Mouse (Mus musculus) testis, adult 2 months (tissue): Measurements from ENCODE around the gene Arl6ip5. TPM values are rescaled to one million over a fixed set of nuclear protein-coding genes. Genes with fewer than 3 reads are reported as not detected.

ENCODE experiments used
- H3K27ac ChIP-seq: fragments of 200-500 bp; 2 replicates; pipeline ENCODE4 v1.5.1; 2012; ENCODE audit warnings: low read depth, low read length; ENCODE audit not compliant: control insufficient read depth, insufficient read depth
- H3K27me3 ChIP-seq: fragments of 200-500 bp; 2 replicates; pipeline ENCODE4 v1.6.1; 2012; ENCODE audit warnings: mild to moderate bottlenecking, low read length, moderate library complexity; ENCODE audit not compliant: control insufficient read depth, insufficient read depth
- H3K36me3 ChIP-seq: fragments of 200-500 bp; 2 replicates; pipeline ENCODE4 v1.6.1; 2012; ENCODE audit warnings: mild to moderate bottlenecking, low read length; ENCODE audit not compliant: control insufficient read depth, insufficient read depth
- H3K4me1 ChIP-seq: fragments of 200-500 bp; 2 replicates; pipeline ENCODE4 v1.6.1; 2012; ENCODE audit warnings: low read length; ENCODE audit not compliant: control insufficient read depth, insufficient read depth
- H3K4me3 ChIP-seq: fragments of 200-500 bp; 2 replicates; pipeline ENCODE4 v1.5.1; 2012; ENCODE audit warnings: low read depth, mild to moderate bottlenecking, low read length, moderate library complexity, mixed read lengths; ENCODE audit not compliant: control insufficient read depth
- CTCF ChIP-seq: fragments of 200-500 bp; IDR thresholded peaks from 2 replicates; pipeline ENCODE4 v1.5.1; 2012; ENCODE audit warnings: low read depth, mild to moderate bottlenecking, inconsistent platforms, low read length, moderate library complexity; ENCODE audit not compliant: control insufficient read depth, insufficient read depth, insufficient replicate concordance
- POLR2A ChIP-seq: fragments of 200-500 bp; IDR thresholded peaks from 2 replicates; pipeline ENCODE4 v1.6.1; 2012; ENCODE audit warnings: low read depth, mild to moderate bottlenecking, inconsistent platforms, low read length, moderate library complexity; ENCODE audit not compliant: control insufficient read depth
- polyA plus RNA-seq: library from polyadenylated mRNA; depleted of rRNA; stranded (reverse); fragments of >200 nt; gene quantifications from 2 replicates; pipeline ENCODE4 v1.2.3, GENCODE M21; 2012

Arl6ip5 gene
- polyA plus RNA-seq, 1 experiment = 8.1 TPM

- no peak for TF ChIP-seq POLR2A
- no peak overlapping the region for H3K27ac ChIP-seq
Observed at GRCm38 (mm10) chr6:97226083-97226491, 15.6 kb downstream of the Arl6ip5 start.

GRCm38 (mm10) chr6:97227067-97227847, 16.8 kb downstream of the Arl6ip5 start:
- Histone ChIP-seq H3K36me3 (no peaks in the 10 kb centered on the region), H3K4me1 (no peaks in the 10 kb centered on the region), H3K27me3 (no peaks in the 10 kb centered on the region), H3K27ac (no peak overlapping the region), H3K4me3 (no peak overlapping the region)
- TF ChIP-seq POLR2A (no peak), CTCF (no peak)

More at GRCm38 (mm10) chr6:97226083-97226491, 15.6 kb downstream of the Arl6ip5 start:
- Histone ChIP-seq H3K36me3 (no peaks in the 10 kb centered on the region), H3K4me1 (no peaks in the 10 kb centered on the region), H3K4me3 (no peak overlapping the region), H3K27me3 (no peaks in the 10 kb centered on the region)

GRCm38 (mm10) chr6:97234911-97235668, 24.6 kb downstream of the Arl6ip5 start:
- no peaks in the 10 kb centered on the region for H3K36me3 ChIP-seq

GRCm38 (mm10) chr6:97236088-97236487, 25.6 kb downstream of the Arl6ip5 start:
- TF ChIP-seq CTCF = no peak
- no peak for TF ChIP-seq POLR2A
- no peak overlapping the region for H3K27ac ChIP-seq

More at GRCm38 (mm10) chr6:97234911-97235668, 24.6 kb downstream of the Arl6ip5 start:
- Histone ChIP-seq H3K27me3 (no peaks in the 10 kb centered on the region), H3K4me1 (no peaks in the 10 kb centered on the region), H3K27ac (no peak overlapping the region), H3K4me3 (no peak overlapping the region)
- no peak for TF ChIP-seq POLR2A
- TF ChIP-seq CTCF = no peak

GRCm38 (mm10) chr6:97239360-97239759, 28.9 kb downstream of the Arl6ip5 start:
- Histone ChIP-seq H3K4me1 (no peaks in the 10 kb centered on the region), H3K36me3 (no peaks in the 10 kb centered on the region), H3K27me3 (no peaks in the 10 kb centered on the region), H3K27ac (no peak overlapping the region), H3K4me3 (no peak overlapping the region)
- TF ChIP-seq POLR2A = no peak
- TF ChIP-seq CTCF = no peak

More at GRCm38 (mm10) chr6:97236088-97236487, 25.6 kb downstream of the Arl6ip5 start:
- Histone ChIP-seq H3K4me3 (no peak overlapping the region), H3K27me3 (no peaks in the 10 kb centered on the region), H3K36me3 (no peaks in the 10 kb centered on the region), H3K4me1 (no peaks in the 10 kb centered on the region)

- H3K4me3 ChIP-seq = no peak overlapping the region
- no peaks in the 10 kb centered on the region for H3K36me3 ChIP-seq
- no peak overlapping the region for H3K27ac ChIP-seq
- no peak for TF ChIP-seq POLR2A
- no peak for TF ChIP-seq CTCF
- H3K4me1 ChIP-seq = no peaks in the 10 kb centered on the region
- H3K27me3 ChIP-seq = no peaks in the 10 kb centered on the region
Observed at GRCm38 (mm10) chr6:97240092-97240491, 29.6 kb downstream of the Arl6ip5 start.

- H3K36me3 ChIP-seq = no peaks in the 10 kb centered on the region
- H3K4me1 ChIP-seq = peaks cover 8% of the 10 kb centered on the region
- H3K4me3 ChIP-seq = no peak overlapping the region
- H3K27ac ChIP-seq = no peak overlapping the region
- H3K27me3 ChIP-seq = 0 out of 2 replicates have a peak, but pooled peaks cover 2% of the 10 kb centered on the region
- no peak for TF ChIP-seq CTCF
- no peak for TF ChIP-seq POLR2A
Observed at GRCm38 (mm10) chr6:97242522-97242921, 32.0 kb downstream of the Arl6ip5 start.
